Mouse (Mus musculus): ENCODE results near the gene Col27a1. TPM values are rescaled to one million over a fixed set of nuclear protein-coding genes. Genes with fewer than 3 reads are reported as not detected.

The Col27a1 gene
- polyA plus RNA-seq, 1 experiment from 2014 or later = 4.1 TPM

DNA sequence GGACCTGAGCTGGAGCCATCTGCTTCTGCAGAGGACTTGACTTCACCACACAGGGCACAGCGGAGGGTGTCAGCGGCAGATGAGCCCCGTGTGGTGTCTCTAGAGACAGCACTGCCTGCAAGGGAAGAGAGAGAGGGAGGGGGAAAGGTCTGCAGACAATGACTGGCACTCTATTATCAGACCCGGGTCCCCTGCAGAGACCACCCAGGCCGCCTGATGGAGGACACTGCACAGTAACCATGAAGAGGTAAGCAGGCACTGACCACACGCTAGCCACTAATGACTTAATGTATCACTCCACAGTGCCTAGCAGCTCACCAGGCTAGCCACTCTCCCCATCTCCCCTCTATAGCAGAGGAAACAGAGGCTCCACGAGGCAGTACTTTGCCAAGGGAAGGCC lies 157.1 kb downstream of the Col27a1 start:
- H3K4me1 ChIP-seq = 0 out of 2 replicates have a peak, but pooled peaks cover 6% of the 10 kb centered on the region
- H3K9me3 ChIP-seq = no peaks in the 10 kb centered on the region
- no peak for ATAC-seq (ENCODE audit: low FRiP score)
- no peaks in the 10 kb centered on the region for H3K27me3 ChIP-seq
- no peak overlapping the region for H3K4me3 ChIP-seq (replicated peaks)
- no peak overlapping the region for H3K9ac ChIP-seq
- peaks cover 83% of the 10 kb centered on the region for H3K36me3 ChIP-seq (replicated peaks)
- WGBS = 44% methylated on average over 7 of the region's 7 CpGs
- no peak overlapping the region for H3K4me2 ChIP-seq
- peak overlapping the region; percentile 36; the same call in 1 of the 2 replicates for H3K27ac ChIP-seq

DNA sequence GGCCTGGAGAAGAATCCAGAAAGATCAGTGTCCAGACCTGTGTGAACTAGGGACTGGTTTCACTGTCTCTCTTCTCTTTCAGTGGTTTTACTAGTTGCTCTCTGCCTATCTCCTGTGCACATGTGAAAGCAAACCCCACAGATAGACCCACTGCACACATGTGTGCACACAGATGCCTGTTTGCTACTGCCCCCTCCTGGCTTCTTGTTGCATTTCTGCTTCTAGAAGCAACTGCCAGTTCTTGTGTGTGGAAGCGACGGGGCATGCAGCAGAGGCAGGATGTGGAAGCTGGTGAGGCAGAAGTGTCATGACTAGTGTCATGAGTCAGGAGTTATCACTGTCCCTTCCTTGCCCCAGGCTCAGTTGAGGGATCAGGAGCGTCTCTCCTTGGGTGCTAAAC lies 158.1 kb downstream of the Col27a1 start:
- Histone ChIP-seq H3K27me3 (no peaks in the 10 kb centered on the region), H3K9me3 (no peaks in the 10 kb centered on the region), H3K36me3 (replicated peaks) (peaks cover 93% of the 10 kb centered on the region), H3K4me1 (0 out of 2 replicates have a peak, but pooled peaks cover 6% of the 10 kb centered on the region), H3K4me2 (no peak overlapping the region), H3K9ac (no peak overlapping the region), H3K4me3 (replicated peaks) (no peak overlapping the region), H3K27ac (no peak overlapping the region)
- ATAC-seq (ENCODE audit: low FRiP score) = no peak
- WGBS = 70% methylated on average over 3 of the region's 3 CpGs

DNA sequence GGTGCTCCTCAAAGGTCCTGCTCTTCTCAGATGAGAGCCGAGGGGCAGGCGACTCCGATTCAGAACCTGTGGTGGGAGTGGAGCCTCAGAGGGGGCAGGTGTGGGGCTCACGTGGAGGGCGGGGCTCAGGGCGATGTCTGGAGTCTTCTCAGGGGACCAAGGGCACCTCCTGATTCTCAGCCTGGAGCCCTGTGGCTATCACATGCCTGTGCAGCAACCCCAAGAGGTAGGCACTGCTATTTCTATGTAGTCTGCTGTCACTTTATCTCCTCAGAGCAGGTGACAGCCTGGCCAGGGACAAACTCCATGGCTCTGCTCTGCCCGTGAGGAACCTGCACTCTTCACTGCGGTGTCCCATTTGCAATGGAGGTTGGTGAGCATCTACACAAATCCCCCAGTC lies 159.6 kb downstream of the Col27a1 start:
- WGBS = 92% methylated on average over 8 of the region's 8 CpGs
- Histone ChIP-seq H3K4me2 (no peak overlapping the region), H3K27ac (no peak overlapping the region), H3K4me3 (replicated peaks) (no peak overlapping the region), H3K9ac (no peak overlapping the region), H3K4me1 (0 out of 2 replicates have a peak, but pooled peaks cover 6% of the 10 kb centered on the region), H3K9me3 (no peaks in the 10 kb centered on the region), H3K36me3 (replicated peaks) (peaks cover 94% of the 10 kb centered on the region), H3K27me3 (no peaks in the 10 kb centered on the region)
- no peak for ATAC-seq (ENCODE audit: low FRiP score)

DNA sequence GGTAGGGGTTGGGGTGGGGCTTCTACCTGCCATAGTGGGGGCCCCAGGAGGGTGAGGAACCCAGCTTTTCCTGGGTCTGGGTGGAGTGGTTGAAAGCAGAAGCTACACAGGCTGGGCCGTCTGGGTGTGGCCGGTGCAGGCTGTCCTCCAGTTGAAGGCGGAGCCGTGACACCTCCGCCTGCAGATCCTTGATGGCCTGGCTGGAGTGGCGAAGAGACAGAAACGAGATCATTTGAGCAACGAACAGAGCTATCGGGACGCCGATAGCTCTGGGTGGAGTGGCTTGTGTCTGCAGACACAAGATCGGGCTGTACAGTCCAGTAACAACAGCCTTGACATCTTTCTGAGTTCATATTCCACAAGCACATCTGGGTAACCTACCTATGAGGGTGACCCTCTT lies 160.5 kb downstream of the Col27a1 start:
- Histone ChIP-seq H3K27ac (no peak overlapping the region), H3K9ac (no peak overlapping the region), H3K36me3 (replicated peaks) (peaks cover 96% of the 10 kb centered on the region), H3K4me2 (no peak overlapping the region), H3K4me3 (replicated peaks) (no peak overlapping the region), H3K27me3 (no peaks in the 10 kb centered on the region), H3K9me3 (no peaks in the 10 kb centered on the region), H3K4me1 (0 out of 2 replicates have a peak, but pooled peaks cover 6% of the 10 kb centered on the region)
- 91% methylated on average over 12 of the region's 12 CpGs for WGBS
- ATAC-seq (ENCODE audit: low FRiP score) = no peak

DNA sequence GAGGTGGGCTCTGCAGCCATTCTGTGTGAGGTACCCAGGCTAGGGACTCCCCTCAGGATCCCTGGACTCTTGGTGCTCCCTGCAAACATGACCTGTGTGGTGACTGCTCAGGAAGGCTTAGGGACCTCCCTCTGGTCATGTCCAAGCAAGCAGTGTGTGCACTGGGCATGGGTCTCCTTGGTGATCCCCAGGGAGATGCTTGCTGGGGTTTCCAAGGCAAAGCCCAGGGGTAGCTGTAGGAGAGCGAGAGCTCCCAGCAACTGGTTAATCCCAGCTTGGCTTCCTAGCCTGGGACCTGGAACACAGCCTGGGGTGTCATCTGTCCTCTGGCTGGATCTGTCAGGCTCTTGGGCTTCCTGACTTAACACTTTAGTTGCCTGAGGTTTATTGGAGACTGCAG lies 161.6 kb downstream of the Col27a1 start:
- no peak overlapping the region for H3K4me3 ChIP-seq (replicated peaks)
- WGBS = 86% methylated on average over 1 of the region's 1 CpGs

DNA sequence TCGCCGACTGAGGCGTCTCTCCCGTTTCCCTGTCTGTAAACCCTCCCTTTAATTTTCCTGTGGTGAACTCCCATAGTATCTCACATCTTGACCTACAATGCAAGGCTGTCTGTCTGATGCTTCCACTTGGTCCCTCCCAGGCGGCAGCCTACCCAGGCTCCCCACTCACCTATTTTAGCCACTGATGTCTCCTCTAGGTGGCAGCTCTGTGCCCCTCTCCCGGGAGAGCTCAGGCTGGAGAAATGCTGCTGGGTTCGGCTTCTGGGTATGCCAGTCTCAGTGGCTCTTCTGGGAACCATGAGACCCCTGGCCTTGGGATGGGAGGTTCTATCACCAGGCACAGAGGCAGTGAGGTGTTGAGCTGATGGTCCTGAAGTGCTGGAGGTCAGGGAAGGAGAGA lies 163.7 kb downstream of the Col27a1 start:
- H3K27ac ChIP-seq = no peak overlapping the region
- H3K4me2 ChIP-seq = no peak overlapping the region
- no peaks in the 10 kb centered on the region for H3K9me3 ChIP-seq
- no peaks in the 10 kb centered on the region for H3K27me3 ChIP-seq
- H3K9ac ChIP-seq = no peak overlapping the region
- no peak for ATAC-seq (ENCODE audit: low FRiP score)
- 69% methylated on average over 7 of the region's 7 CpGs for whole genome bisulfite sequencing
- peaks cover 97% of the 10 kb centered on the region for H3K36me3 ChIP-seq (replicated peaks)
- no peak overlapping the region for H3K4me3 ChIP-seq (replicated peaks)
- no peaks in the 10 kb centered on the region for H3K4me1 ChIP-seq

More for the DNA sequence above, 161.6 kb downstream of the Col27a1 start:
- Histone ChIP-seq H3K9ac (no peak overlapping the region), H3K4me1 (0 out of 2 replicates have a peak, but pooled peaks cover 6% of the 10 kb centered on the region), H3K4me2 (no peak overlapping the region), H3K27ac (no peak overlapping the region), H3K36me3 (replicated peaks) (peaks cover 96% of the 10 kb centered on the region), H3K27me3 (no peaks in the 10 kb centered on the region), H3K9me3 (no peaks in the 10 kb centered on the region)
- ATAC-seq (ENCODE audit: low FRiP score) = no peak

DNA sequence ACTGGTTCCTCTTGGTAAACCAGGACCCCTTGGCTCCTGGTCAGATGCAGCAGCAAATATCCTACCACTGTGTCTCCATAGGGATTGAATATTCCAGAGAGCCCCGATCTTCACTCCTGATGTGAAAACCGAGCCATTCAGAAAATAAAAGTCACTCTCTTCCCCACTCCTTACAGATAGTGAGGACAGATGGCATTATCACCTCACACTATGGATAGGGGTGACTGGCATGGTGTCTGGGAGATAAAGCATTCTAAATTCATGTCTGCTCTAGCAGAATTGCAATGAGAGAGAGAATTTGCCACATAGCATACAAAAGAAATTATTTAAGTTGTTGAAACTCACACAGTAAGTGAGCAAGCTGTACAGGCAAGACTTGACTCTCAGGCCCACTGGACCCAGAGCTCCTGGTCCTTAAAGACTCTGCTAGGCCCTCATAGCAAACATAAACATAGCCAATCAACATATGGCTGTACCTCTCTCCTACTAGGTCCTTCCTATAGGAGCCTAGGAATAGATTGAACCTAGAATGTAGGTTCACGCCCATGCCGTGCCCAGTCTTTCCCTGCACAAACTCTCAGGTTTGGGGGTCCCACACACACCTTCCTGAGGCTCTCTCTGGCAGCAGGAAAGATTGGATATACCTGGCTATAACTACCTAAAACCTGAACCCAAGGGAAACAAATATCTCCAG lies 169.0 kb downstream of the Col27a1 start:
- Histone ChIP-seq H3K36me3 (replicated peaks) (peaks cover 84% of the 10 kb centered on the region), H3K27ac (no peak overlapping the region), H3K4me1 (peaks cover 6% of the 10 kb centered on the region), H3K9me3 (no peaks in the 10 kb centered on the region), H3K9ac (no peak overlapping the region), H3K27me3 (no peaks in the 10 kb centered on the region), H3K4me2 (no peak overlapping the region), H3K4me3 (replicated peaks) (no peak overlapping the region)
- ATAC-seq (ENCODE audit: low FRiP score) = no peak
- WGBS = 92% methylated on average over 4 of the region's 4 CpGs

DNA sequence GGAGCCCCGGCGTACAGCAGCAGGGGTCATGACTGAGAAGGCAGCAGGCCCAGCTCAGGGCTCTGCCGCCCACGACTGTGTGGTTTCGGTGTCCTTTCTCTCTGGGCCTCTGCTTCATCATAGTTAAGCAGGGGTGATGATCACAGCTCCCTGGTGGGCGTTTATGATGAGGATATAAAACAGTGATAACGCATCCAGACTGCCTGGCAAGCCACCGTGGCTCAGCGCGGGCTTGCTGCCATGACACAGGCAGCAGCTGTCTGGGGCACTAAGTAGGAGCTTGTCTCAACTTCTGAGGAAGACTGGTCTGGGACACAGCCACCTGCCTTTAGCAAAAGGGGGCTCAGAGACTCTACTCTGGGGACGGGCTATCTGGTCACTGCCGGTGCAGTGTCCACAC lies 169.7 kb downstream of the Col27a1 start:
- no peak for ATAC-seq (ENCODE audit: low FRiP score)
- H3K4me1 ChIP-seq = peaks cover 12% of the 10 kb centered on the region
- no peak overlapping the region for H3K4me2 ChIP-seq
- H3K36me3 ChIP-seq (replicated peaks) = peaks cover 82% of the 10 kb centered on the region
- no peak overlapping the region for H3K27ac ChIP-seq
- H3K4me3 ChIP-seq (replicated peaks) = no peak overlapping the region
- 91% methylated on average over 12 of the region's 12 CpGs for WGBS
- no peaks in the 10 kb centered on the region for H3K9me3 ChIP-seq
- H3K9ac ChIP-seq = no peak overlapping the region
- H3K27me3 ChIP-seq = no peaks in the 10 kb centered on the region

DNA sequence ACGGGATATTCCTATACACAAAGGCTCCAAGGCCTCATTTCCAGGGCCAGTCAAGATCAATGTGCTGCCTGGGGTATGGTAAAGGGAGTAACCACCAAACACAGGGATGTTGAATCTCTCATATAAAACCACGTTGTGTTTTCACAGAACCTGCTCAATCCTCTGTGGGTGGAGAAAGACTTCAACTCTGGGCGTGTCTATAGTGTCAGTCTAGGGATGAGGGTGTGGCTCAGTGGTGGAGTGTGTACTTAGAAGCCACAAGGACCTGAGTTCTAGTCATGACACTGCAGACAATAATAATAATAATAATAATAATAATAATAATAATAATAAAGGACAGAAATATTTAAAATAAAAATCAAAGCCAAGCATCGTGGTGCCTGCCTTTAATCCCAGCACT lies 170.5 kb downstream of the Col27a1 start:
- no peak for ATAC-seq (ENCODE audit: low FRiP score)
- Histone ChIP-seq H3K9me3 (no peaks in the 10 kb centered on the region), H3K36me3 (replicated peaks) (peaks cover 74% of the 10 kb centered on the region), H3K4me3 (replicated peaks) (no peak overlapping the region), H3K27me3 (no peaks in the 10 kb centered on the region), H3K4me1 (peaks cover 20% of the 10 kb centered on the region), H3K4me2 (no peak overlapping the region), H3K27ac (no peak overlapping the region), H3K9ac (no peak overlapping the region)
- 88% methylated on average over 4 of the region's 4 CpGs for WGBS

MicroRNAs within 50 kb of the gene (microRNA counts, 519-probe panel; counts per million panel counts)
- not detected for microRNA mmu-miR-455

Small RNAs within 50 kb of the gene (microRNA-seq; reads per million reads assigned to microRNA genes)
- gene Mir455 = 596 reads per million, percentile 71 among the genes with 10 or more reads in this experiment

Other genes with a start within 250 kb of the Col27a1 start
- gene Zfp618, start 248.4 kb upstream of the Col27a1 start, polyA plus RNA-seq (2016; fragmentation: Nextera tagmentation; extraction: Ambion mirVana) = 32.4 and 34.2 TPM in 2 replicates
- not detected in 2 replicates for gene Ambp, start 59.2 kb upstream of the Col27a1 start, polyA plus RNA-seq (2016; fragmentation: Nextera tagmentation; extraction: Ambion mirVana)
- not detected in 2 replicates for gene Kif12, start 41.9 kb upstream of the Col27a1 start, polyA plus RNA-seq (2016; fragmentation: Nextera tagmentation; extraction: Ambion mirVana)
- gene Orm1, start 130.6 kb downstream of the Col27a1 start, polyA plus RNA-seq (2016; fragmentation: Nextera tagmentation; extraction: Ambion mirVana) = not detected in 2 replicates
- not detected in 2 replicates for gene Orm3, start 142.2 kb downstream of the Col27a1 start, polyA plus RNA-seq (2016; fragmentation: Nextera tagmentation; extraction: Ambion mirVana)
- not detected in 2 replicates for gene Orm2, start 148.4 kb downstream of the Col27a1 start, polyA plus RNA-seq (2016; fragmentation: Nextera tagmentation; extraction: Ambion mirVana)
- 24.6 and 29.3 TPM in 2 replicates for gene Akna, start 189.3 kb downstream of the Col27a1 start, polyA plus RNA-seq (2016; fragmentation: Nextera tagmentation; extraction: Ambion mirVana)

All from forebrain, embryonic 12.5 days (tissue).